In genomic region chr10:99468971-99469370, GRCm38 (mm10) we compare ENCODE assay signal across 9 mouse cellular contexts.
"Had no signal": no experiment of that assay in that cellular context is flagged by ENCODE, and none has a peak within 500 bp of the region (broad histone marks: within the 10 kb centered on the region; RNA-seq: fewer than 3 reads in every experiment).

No protein-coding gene starts in this region.

- DNase-seq: kidney, postnatal 25 days; layer of hippocampus, adult 9-11 months; left cerebral cortex, postnatal 4 days; liver, postnatal 0 days; retina, postnatal 1 day; right cerebral cortex, postnatal 25 days; spleen, adult 18-20 months; thymus, adult 18-20 months; thymus, postnatal 36 days had no signal
